Mouse (Mus musculus): ENCODE results near the gene Hdac10.

Hdac10 gene

GRCm38 (mm10) chr15:89075478-89076147 lies 52.9 kb downstream of the Hdac10 start:
- DNase-seq (ENCODE audit: low read depth, low spot score) = peak; percentile 82

DNA sequence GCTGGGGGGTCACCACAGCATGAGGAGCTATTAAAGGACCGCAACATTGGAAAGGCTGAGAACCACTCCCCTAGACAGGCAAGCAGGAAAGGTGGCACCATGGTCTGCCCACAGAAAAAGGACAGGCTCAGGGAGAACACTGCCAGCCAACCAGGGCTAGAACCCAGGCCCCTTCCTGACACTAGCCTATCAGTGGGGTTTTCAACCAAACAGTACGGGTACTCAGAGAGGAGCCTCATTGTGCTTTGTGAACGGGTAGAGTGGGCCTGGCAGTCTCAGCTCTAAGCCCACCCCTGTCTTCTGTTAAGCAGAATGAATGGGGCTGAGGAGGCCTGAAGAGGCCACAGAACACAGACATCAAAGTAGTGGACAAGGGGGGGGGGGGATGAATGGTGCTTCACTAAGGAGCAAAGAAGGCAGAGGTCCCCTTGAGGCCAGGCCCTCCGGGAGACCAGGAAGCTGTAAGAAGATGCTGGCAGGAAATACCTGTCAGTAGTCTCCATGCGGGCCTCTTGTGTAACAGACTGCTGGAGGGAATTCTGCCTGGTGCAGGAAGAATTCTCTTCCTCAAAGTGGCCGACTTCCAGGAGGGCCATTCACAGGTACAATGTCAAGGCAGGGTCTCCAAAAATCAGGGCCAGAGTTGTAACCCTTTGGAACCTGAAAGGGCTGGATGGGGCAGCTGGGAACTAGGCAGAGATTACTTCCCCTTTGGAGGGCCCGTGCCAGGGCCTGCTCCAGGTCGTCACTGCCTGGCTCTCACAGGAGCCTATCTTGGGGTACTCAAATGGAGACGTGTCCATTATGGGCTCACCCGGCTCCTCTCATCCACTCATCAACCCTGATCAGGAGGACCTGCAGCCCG lies 53.7 kb downstream of the Hdac10 start, which contains the start of gene Trabd:
Gene Trabd (plus strand): TSS at position 512 of the 865 bp plus-strand sequence.
- peak; percentile 19 for DNase-seq (ENCODE audit: low read depth, low spot score)

GRCm38 (mm10) chr15:89073993-89074603 lies 54.4 kb downstream of the Hdac10 start:
- no peak for DNase-seq (ENCODE audit: low read depth, low spot score)

All from skeletal muscle tissue, adult 2 months (tissue).